Mouse (Mus musculus) C2C12 (cell line): ENCODE data around the gene Tbxas1.

Experiments used
- FOSL1 ChIP-seq: IDR thresholded peaks from one replicate; pipeline ENCODE4 v1.8.0; 2011; ENCODE audit warnings: mild to moderate bottlenecking, low read length; ENCODE audit not compliant: poor library complexity, insufficient read depth, severe bottlenecking
- MYOG ChIP-seq: IDR thresholded peaks from one replicate; pipeline ENCODE4 v1.6.1; 2011; ENCODE audit not compliant: control insufficient read depth, insufficient read length; ENCODE audit errors: extremely low read depth

- no peak for TF ChIP-seq FOSL1
- no peak for TF ChIP-seq MYOG
These were observed 116.8 kb downstream of the Tbxas1 start for GRCm38 (mm10) chr6:38992016-38992415.
